Mouse (Mus musculus) Muller cell, postnatal 12 days (primary cell): Measurements from ENCODE around the gene Dgcr6.
A peak's percentile ranks its signal among the peaks of the same experiment; 100 is the strongest.

Experiments
- DNase-seq: peaks from one replicate; pipeline ENCODE4 v3.0.0-alpha.2; 2015; ENCODE audit errors: inconsistent ontology term

Gene Dgcr6

DNA sequence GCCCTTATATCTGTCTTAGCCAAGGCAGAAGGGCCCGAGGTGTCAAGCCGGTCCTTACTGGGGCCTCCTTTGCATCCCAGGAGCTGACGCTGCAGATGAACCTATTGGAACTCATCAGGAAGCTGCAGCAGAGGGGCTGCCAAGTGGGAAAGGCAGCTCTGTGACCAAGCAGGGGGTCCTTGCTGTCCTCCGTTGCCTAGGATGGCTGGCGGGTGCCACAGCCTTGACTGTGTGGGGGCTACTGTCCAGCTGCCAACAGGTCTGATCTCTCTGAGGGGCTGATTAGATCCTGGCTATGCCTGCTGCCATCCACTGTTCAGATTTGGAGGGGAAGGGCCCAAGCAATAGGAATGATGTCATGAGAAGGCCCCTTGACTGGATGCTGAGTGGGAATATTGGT is 18.1 kb downstream of the Dgcr6 start:
- DNase-seq = no peak

DNA sequence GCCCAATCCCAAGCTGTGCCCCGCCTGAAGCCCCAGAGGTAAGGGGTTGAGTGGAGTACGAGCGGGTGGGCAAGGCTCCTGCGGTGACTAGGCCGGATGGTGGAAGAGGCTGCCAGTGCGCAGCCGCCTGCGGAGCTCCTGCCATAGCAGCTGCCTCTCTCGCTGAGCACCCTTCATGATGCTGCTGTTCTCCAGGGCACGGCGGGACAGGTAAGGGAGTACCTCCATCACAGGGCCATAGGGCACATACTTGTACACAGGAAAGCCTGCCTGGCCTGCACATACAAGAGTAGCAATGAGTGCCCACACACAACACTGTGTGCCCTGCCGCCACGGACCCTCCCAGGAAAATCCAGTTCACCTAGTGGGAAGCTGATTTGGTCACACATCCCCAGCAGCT is 19.4 kb downstream of the Dgcr6 start:
- no peak for DNase-seq

DNA sequence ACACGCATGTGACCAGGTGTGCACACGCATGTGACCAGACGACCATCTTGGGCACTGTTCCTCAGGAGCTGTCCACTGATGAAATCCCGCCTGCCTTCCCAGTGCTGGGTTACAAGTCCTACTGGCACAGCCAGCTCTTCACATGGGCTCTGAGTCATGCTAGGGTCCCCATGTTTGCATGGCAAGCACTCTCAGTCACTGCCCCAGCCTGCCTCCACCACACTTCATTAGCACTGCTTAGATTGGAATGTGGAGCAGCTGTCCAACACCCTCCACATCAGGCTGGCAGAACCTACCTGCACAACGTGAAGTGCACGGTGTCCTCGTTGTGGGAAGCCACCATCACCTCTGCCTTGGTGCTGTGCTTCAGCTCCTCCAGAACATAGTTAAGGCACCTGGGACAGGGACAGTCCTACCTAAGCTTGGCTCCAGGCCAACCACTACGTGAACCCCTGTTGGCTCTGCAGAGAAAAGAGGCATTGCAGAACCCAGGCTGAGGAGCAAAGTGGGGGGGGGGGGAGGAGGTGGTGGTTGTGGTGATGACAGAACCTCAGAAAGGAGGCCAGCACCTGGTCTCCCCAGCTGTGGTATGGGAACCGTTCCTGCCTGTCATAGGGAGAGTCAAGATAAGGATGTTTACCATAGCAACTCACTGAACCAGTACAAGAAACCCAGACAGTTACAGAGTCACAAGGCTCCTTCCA is 20.8 kb downstream of the Dgcr6 start:
- no peak for DNase-seq

DNA sequence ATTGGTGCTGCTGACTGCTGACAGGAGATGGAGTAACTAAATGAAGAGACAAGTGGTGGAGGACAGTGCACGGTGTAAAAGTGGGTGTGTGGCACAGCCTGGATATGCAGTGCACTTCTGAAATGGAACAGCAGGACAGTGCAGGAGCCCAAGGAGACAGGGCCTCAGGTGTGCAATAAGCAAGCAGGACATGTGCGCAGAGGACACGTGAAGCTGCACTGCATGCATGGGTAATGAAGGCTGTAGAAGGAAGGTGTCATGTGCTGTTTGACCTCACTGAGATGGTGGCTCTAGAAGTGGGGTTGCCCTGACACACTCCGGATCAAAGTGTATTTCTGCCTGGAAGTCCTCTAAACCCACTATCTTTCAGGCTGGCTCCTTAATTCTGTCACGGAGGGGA is 22.0 kb downstream of the Dgcr6 start:
- no peak for DNase-seq

DNA sequence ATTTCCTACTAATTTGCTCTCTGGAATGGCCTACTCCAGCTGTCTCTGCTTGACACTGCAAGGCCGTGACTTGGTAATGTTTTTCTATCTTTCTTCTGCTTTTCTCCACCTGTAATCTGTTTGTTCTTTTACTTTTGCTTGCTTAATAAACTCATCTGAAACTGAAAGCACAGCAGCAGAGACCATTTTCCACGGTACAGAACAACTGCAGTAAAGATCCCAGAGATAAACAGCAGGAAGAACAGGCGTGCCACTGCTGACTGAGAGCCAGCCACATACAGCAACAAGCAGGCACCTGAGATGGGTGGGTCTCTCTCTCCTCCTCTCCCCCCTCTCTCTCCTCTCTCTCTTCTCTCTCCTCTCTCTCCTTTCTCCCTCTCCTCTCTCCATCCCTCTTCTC is 22.5 kb downstream of the Dgcr6 start:
- no peak for DNase-seq

DNA sequence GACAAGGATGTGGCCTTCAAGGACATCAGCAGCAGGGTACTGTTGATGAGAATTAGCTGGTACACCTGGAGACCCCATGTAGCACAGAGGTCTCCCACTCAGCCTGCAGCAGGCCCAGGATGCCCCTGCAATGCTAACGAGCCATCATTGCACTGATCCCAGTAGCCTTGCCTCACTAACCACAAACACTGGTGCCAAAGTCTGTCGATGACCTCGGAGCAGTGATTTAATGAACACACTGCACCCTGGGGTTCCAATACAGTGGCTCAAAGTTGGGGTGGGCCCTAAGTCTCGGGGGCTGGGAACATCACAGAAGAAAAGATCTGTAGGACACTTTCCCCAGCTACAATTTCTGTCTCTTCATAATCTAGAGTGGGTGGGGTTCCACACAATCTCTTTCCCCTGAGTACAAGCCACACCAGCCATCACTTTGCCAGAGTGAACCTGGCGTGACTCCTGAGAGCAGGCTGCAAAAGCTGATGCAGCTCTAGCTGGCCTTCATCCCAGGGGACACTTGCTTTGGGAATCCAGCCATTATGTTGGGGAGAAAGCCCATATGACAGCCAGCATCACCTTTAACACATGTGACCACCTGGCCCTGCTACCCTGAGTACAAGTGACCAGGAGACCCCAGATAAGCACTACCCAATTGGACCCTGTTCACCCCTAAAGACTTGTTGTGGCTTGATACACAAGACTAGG is 25.8 kb downstream of the Dgcr6 start:
- DNase-seq = peak; percentile 30

DNA sequence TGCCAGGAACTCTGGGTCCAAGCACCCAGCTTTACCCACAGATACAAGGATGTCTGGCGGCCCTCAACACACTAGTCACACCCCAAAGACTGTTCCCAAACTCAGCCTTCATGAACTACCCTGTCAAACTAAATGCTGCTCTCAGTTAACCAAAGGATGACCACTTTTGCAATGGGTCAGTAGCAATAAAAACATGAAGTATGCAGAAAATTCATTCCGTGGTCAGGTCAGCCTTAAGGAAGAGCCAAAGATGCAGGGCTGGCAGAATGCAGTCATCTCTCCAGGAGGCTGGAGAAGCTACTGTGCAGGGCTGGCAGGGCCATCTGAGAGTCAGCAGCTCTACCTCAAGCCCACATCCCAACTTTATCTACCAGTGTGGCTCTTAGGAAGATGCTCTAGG is 26.6 kb downstream of the Dgcr6 start:
- DNase-seq = peak; percentile 85

DNA sequence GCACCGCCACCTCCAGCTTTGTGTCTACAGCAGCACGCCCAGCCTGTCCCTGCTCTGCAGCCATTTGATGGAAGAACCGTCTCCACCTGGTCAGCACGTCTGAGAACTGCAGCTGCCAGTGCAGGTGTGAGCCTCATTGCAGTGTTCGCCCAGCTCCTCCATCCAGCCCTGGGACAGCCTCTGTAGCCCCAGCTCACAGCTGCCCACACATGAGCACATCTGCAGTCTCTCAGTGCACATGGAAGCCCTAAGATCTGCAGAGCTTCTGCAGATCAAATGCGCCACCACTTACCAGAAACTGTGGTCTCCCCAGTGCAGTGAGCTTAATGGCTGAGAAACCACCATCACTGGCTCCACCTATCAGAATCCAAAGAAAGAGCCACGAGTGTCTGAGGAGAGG is 27.5 kb downstream of the Dgcr6 start:
- no peak for DNase-seq

DNA sequence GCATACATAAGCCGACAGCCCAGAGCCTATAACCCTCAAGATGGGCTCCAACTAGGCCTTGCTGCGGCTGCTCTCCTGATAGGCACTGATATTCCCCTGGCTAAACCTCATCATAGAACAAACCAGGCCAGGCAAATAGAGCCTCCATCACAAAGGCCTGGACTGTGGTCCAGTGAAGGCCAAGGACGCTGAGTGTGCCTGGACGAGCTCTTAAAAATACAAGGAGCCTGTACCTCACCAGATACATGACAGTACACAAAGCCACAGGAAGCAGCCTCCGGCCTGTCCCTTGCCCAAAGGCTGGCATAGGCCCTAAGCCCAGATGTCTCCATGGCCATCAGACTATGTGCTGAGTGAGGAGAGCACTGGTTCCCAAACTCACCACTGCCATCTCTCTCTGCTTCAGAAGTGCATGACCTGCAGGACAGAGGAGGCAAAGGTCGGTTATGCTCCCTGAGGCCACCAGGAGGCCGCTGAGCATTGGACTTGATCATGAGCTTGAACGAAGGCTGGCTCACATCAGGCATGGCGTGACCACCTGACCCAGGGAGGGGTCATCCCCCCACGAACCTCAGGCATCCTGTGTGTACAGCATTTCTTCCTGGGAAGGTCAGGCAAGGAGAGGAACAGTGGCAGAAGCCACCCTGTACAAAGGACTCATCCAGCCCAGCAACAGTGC is 28.6 kb downstream of the Dgcr6 start:
- no peak for DNase-seq

DNA sequence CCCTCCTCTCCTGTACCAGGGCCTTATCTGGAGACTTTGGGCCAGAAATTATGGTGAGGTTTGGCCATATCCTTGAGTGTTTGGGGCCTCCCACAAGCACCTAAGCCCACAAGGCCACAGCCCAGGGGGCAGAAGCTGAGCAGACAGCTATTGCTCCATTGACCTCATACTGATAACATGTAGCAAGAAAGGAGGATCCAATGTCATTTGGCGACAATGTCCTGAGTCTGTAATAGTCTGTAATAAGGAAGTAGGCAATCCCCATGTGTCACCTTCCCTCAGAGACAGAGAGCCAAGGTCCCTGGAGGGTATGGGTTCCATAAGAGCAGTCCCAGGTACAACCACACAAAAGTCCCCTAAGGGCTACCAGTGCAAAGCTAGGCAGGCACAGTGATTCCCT is 29.6 kb downstream of the Dgcr6 start:
- no peak for DNase-seq

DNA sequence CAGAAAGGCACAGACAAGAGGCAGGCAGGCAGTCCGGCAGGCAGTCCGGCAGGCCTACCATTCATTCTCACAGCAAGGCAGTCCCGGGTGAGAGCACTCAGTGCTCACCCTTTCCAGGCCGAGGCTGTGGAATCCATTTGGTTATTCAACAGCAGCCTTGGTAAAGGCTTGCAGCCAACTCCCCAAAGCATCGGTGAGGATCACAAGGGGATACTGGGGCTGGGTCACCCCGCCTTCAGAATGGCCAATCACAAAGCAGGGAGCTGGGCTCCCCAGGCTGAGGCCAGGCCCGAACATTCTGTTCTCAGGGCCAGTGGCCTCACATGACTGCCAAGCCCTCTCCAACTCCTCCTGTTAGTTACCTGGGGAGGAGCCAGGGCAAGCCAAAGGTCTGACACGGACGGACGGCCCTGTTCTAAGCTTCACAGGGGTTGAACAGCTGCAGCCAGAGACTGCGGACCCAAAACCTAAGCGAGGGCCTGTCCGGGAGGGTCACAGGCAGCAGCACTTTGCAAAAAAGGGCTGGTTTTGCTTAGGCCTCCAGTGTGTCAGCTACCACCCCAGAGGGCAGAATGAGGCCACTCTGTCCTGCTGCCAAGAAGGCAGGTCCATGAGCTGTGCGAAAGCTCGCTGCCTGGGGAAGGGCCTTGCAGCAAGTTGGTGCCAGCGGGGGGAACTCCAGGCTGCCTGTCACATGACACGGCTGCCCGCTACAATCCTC is 30.7 kb downstream of the Dgcr6 start:
- peak; percentile 76 for DNase-seq

DNA sequence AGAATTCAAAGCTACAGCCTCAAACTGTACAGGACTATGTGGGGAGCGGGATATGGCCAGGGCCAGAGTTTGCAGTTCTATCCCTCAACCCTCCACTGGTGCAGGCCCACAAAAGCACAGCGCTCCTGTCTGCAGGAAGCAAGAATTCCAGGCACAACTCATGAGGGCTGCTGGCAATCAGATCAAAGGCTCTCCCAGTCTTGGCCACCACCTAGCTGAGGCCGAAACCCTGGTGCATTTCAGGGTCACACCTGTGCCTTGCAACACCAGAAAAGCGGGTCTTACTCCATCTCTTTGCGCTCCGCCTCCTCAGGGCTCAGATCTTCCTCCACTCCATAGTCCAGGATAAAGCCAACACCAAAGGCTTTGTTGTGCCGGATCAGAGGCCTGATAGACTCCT is 31.6 kb downstream of the Dgcr6 start:
- no peak for DNase-seq

DNA sequence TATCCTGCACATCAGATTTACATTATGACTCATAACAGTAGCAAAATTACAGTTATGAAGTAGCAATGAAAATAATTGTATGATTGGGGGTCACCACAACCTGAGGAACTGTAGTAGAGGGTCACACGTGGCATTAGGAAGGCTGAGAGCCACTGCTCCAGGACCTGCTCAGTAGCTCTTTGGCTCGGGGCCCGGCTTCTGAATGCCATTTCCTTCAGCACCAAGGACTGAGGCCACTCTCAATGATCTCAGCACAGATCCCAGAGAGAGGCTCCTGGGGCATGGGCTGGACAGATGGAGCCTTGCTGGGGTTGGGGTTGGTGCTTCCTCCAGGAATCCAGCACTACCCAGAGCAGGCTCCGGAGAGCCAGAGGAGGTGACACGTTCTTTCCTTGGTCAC is 34.4 kb downstream of the Dgcr6 start:
- peak; percentile 22 for DNase-seq

DNA sequence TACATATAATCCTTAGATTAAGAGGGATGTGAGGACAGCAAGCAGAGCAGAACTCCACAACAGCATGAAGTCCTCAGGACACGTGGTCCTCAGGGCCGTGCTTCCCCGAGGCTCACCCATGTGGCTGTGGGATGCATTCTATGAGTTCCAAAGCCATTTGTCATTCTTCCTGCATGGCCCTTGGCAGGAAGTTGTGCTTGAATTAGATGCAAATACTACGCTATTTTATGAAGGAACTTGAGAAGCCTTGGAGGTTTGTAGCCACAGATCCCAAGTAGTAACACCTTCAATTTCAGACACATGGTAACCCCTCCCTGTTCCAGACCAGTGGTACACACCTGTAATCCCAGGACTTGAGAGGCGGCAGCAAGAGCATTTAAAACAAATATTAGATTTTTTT is 43.7 kb downstream of the Dgcr6 start:
- peak; percentile 87 for DNase-seq

DNA sequence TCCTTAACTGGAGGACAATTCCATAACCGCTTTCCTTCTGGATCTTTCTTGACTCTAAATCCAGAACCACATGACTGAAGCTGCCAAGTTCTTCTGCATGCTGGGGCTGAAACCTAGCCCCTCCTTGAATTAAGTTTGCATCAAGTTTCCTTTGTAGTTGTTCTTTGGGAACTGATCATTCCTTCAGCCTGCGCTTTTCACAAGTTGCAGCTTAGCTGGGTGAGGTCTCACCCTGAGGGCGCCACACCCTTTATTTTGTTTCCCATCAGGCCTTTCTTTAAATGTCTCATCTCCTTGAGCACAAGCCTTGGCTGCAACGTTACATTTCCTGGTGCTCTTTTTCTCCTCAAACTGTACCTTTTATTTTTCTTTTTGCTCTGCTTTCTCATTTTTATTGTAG is 50.2 kb downstream of the Dgcr6 start:
- no peak for DNase-seq

DNA sequence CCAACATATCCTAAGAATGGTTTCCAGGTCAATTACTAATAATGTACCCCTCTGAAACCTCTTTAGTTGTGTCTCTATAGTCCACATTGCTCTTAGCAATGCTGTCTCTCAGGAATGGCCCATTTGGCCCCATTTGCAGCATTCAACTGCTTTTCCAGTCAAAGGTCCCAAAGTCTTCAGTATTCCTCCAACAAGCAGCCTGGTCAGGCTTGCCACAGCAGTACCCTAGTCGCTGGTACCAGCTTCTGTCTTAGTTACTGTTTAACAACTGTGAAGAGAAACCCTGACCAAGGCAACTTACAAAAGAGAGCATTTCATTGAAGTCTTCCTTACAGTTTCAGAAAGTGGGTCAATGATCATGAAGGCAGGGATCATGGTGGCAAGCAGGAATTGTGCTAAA is 50.7 kb downstream of the Dgcr6 start:
- no peak for DNase-seq

DNA sequence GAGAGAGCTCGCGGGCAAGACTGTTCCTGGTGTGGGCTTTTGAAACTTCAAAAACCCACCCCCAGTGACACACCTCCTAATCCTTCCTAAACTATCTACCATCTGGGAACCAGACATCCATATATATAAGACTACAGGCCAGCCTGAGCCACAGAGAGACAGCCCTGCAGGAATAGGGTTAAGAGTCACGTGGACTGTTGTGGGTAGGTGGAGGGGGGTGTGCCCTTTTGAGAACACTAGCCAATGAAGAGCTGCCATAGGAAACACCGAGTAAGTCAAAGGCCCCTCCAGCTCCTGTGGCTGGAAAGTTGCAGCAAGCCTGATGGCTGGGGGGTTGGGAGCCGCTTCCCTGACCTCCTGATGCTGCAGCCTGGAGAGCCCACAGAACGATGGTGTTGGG is 51.1 kb downstream of the Dgcr6 start:
- no peak for DNase-seq

DNA sequence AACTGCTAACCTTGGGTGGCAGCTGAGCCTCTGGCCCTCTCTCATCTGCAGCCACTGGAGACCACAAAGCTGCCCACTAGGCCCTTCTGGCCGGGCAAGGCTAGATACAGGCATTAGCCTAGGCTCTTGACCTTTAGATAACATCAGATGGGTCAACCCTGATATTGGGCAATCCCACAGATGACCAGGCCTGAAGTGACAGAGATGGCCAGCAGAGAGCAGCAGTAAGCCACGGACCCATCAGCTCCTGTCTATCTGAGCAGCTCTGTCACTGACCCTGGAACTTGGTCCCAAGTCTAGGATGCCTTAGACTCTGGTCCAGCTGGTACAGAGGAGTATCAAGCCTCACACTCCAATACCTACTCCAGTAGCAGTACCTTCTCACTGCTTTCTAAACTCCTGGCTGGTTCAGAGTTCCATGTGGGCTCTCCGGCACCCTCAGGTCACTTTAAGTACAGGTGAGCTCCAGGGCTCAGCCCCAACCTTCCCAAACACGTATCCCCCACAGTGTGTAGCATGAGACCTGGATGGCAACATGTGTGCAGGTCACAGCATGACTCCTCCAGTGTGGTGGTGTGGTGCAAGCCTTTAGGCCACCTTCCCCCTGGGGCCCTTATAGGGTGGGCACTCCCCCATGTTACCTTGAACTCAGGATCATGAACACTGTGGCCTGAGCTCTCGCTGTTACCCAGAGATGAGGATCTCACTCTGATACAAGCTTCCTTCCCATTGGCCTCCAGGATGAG is 55.7 kb downstream of the Dgcr6 start:
- peak; percentile 57 for DNase-seq

DNA sequence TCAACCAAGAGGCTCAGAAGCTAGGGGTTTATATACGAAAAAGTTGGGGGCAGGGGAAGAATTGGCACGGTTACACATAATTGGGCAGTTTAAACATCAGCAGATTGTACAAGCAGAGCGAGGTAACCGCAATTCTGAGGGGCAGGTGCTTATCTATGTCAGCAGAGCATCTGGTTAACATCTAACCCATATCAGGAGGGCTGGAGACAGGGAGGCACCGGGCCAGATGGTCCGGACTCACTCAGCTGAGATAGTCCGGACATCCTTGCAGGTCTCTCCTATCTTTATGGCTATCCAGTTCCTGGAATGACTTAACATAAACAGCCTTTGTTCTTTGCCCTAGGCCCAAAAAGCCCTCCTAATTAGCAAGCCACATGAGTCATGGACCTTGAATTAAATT is 58.4 kb downstream of the Dgcr6 start:
- no peak for DNase-seq

DNA sequence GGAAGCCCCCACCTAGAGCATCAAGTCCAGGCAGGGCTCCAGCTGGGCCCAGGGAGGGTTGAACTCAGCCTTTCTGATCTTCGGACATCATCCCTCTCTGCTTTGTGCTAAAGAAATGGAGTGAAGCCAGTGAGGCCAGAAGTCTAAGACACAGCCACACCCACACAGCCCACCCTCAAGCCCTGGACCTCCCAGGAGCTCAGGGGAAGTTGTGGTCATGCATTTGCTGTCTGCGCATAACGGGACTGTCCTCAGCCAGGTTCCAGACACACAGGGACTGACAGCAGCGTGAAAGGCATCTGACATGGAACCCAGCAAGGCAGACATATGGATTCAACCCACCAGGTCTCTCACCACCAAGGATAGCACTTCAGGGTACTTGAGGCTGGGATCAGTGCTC is 63.8 kb downstream of the Dgcr6 start:
- DNase-seq = no peak

DNA sequence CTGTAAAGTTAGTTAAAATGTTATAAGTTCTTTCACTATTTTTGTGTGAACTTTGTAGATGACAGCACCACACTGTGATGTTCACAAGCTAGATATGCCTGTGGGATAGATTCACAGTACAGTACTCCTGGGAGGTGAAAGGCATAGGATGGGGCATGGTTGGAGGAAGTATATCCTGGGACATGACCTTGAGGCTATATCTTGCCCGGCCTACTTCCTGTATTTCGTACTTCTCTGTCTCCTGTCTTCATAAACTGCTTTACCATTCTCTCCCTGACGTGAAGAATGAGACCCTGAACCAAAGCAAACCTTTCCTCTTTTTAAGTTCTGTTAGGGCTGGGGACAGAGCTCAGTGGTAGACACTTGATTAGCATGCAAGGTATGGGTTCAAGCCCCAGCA is 65.6 kb downstream of the Dgcr6 start:
- no peak for DNase-seq
